Mouse (Mus musculus) CH12.LX (cell line): ENCODE results near the gene Irak3.

Experiments
- CTCF ChIP-seq, 2 experiments: IDR thresholded peaks in 1 of 2; conservative IDR thresholded peaks in 1 of 2; 2 replicates each; pipeline ENCODE4 v1.5.1; 2011 to 2012; ENCODE audit warnings: low read depth in 2 of 2, low read length in 2 of 2, improper control_type of control experiment in 1 of 2, inconsistent platforms in 1 of 2, mild to moderate bottlenecking in 1 of 2, moderate library complexity in 1 of 2
- KAT2A ChIP-seq: IDR thresholded peaks from 2 replicates; pipeline ENCODE4 v1.6.1; 2012; ENCODE audit warnings: low read length, improper control_type of control experiment, inconsistent platforms; ENCODE audit not compliant: insufficient replicate concordance
- MAFK ChIP-seq: IDR thresholded peaks from 2 replicates; pipeline ENCODE4 v1.6.1; 2011; ENCODE audit warnings: low read length, improper control_type of control experiment; ENCODE audit not compliant: insufficient replicate concordance
- MAX ChIP-seq: IDR thresholded peaks from 2 replicates; pipeline ENCODE4 v1.6.1; 2011; ENCODE audit warnings: low read length, improper control_type of control experiment
- POLR2A ChIP-seq: IDR thresholded peaks from 2 replicates; pipeline ENCODE4 v1.6.1; 2011; ENCODE audit warnings: low read depth, mild to moderate bottlenecking, improper control_type of control experiment, low read length
- SIN3A ChIP-seq: IDR thresholded peaks from 2 replicates; pipeline ENCODE4 v1.6.1; 2012; ENCODE audit warnings: low read length, improper control_type of control experiment, inconsistent platforms
- TBP ChIP-seq: conservative IDR thresholded peaks from 2 replicates; pipeline ENCODE4 v1.6.1; 2011; ENCODE audit warnings: low read depth, low read length, improper control_type of control experiment
- USF1 ChIP-seq: IDR thresholded peaks from 2 replicates; pipeline ENCODE4 v1.6.1; 2014; ENCODE audit warnings: low read depth, mild to moderate bottlenecking, inconsistent platforms, low read length, improper control_type of control experiment
- USF2 ChIP-seq: conservative IDR thresholded peaks from 2 replicates; pipeline ENCODE4 v1.6.1; 2011; ENCODE audit warnings: low read depth, low read length, improper control_type of control experiment
- ZC3H11A ChIP-seq: IDR thresholded peaks from 2 replicates; pipeline ENCODE4 v1.6.1; 2012; ENCODE audit warnings: low read depth, mild to moderate bottlenecking, inconsistent platforms, low read length, improper control_type of control experiment

DNA sequence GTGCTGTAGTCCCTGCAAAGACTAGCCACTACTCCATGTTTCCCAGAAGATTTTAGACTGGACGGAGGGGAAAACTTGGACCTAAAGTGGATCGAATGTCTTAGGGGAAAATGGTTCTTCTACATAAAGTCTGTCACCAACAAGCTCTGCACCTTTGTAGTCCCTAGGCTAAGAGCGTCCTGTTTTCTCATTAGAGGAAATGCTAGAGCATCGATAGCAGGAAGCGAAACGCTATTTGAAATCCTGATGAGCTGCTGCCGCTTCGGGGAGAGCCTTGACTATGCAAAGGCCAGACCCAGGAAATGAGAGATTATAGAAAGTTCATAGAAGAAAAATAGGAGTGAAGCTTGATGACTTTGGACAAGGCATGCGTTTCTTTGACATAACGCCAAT, 76.5 kb downstream of the Irak3 start:
- TF ChIP-seq SIN3A (no peak), TBP (no peak), MAFK (no peak), USF2 (no peak), MAX (no peak), KAT2A (no peak), CTCF (conservative IDR thresholded peaks at IDR 0.05 in 1 of 2, IDR thresholded peaks at IDR 0.05 in 1 of 2; ENCODE audit: low read depth in 2 of 2, low read length in 2 of 2) (no peak), POLR2A (no peak), USF1 (no peak), ZC3H11A (no peak)
